Mouse (Mus musculus) forelimb bud, embryonic 11.5 days (tissue): ENCODE data around the gene Pros1.

ENCODE experiments used
- DNase-seq: peaks from one replicate; pipeline ENCODE4 v3.0.0-alpha.2; 2012; ENCODE audit warnings: low read depth, low spot score

Gene Pros1

GRCm38 (mm10) chr16:62854191-62855068 is at the start of gene Pros1:
Gene Pros1, plus strand, starts transcription at chr16:62854307.
- DNase-seq = peak; percentile 43

- DNase-seq = no peak
These were observed 49.5 kb upstream of the Pros1 start for GRCm38 (mm10) chr16:62804621-62805020.

DNA sequence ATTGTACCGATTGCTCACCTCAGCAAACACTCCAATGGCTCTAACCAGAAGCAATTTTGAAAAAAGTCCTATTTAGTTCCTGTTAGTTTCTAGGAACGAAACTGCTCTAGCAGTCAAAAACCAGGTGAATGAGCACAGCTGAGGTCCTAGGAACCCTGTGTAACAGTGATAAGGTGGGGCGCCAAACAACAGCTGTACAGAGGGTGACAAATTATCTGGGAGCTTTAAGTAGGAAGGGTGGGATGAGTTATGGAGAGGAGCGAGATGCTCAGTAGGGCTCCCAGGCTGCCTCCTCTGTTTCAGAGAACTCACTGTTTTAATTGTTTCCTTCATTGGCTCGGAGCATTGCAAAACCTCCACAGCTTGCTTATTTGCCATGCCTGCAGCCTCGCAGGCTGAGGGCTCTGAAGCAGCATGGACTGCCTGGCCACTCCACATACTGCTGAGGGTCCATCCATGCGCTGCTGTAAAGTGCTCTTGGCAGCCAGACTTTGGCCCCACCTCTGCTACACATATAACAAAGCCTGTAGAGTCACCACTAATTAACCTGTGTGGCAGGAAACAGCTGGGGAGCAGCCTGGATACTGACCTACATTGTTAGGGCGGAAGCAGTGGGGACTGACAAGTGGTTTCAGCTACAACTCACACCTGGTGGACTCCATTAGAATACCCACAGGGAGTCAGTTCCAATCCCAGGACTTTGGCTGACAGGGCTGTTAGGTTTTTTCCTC is 46.7 kb upstream of the Pros1 start:
- DNase-seq = peak; percentile 52

GRCm38 (mm10) chr16:62810855-62811254 is 43.3 kb upstream of the Pros1 start:
- DNase-seq = no peak

GRCm38 (mm10) chr16:62813790-62814189 is 40.3 kb upstream of the Pros1 start:
- DNase-seq = no peak

DNA sequence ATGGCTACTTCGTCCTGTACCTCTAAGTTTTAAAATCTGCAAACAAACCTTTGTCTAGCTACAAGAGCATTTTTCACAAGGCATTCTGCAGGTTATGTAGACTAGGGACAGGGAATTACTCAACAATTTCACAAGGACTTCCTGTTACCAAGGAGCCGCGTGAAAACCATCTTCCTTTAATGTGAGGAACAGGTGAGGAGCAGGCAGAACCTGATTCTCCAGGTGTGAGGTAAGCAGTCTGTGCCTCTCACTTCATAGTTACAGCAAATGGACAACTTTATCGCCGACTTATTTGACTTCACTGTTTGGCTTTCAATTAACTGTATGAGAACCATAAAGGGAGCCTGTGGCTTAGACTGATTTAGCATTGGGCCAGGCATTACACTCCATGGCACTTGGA is 39.6 kb upstream of the Pros1 start, which contains the start of gene Stx19:
Gene Stx19 (plus strand): TSS at position 186 of the 400 bp plus-strand sequence.
- no peak for DNase-seq

DNA sequence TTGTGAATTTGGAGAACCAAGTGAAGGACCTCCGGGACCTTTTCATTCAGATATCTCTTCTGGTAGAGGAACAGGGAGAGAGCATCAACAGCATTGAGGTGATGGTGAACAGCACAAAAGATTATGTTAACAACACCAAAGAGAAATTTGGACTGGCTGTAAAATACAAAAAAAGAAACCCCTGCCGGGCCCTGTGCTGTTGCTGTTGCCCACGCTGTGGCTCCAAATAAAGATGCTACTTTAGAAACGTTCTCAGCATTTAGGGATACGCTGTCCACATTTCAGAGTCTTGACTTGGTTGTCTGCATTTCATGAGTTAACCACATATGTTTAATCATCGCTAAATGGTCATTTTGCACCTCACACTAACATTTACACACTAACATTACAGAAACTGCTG is 31.6 kb upstream of the Pros1 start:
- DNase-seq = no peak

GRCm38 (mm10) chr16:62826156-62827001 is 27.7 kb upstream of the Pros1 start:
- peak; percentile 55 for DNase-seq

DNA sequence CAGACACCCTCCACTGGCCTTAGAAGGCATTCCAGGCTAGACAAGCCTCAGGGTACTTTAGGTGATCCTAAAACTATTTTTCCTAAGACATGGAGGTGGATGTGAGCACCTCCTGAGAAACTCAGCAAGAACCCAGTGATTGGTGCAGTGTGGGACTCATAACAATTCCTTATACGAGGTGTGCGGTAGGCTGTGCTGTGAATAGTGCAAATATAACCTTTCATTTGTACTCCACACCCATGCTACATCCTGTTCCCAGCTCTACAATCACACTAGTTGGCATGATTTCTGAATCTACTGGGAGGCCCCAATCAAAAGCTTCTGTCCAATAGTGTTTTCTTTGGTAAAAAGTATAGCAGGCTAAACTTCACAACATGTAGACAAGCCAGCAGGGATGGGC is 22.1 kb upstream of the Pros1 start:
- DNase-seq = no peak

GRCm38 (mm10) chr16:62832481-62832880 is 21.6 kb upstream of the Pros1 start:
- DNase-seq = peak; percentile 59

DNA sequence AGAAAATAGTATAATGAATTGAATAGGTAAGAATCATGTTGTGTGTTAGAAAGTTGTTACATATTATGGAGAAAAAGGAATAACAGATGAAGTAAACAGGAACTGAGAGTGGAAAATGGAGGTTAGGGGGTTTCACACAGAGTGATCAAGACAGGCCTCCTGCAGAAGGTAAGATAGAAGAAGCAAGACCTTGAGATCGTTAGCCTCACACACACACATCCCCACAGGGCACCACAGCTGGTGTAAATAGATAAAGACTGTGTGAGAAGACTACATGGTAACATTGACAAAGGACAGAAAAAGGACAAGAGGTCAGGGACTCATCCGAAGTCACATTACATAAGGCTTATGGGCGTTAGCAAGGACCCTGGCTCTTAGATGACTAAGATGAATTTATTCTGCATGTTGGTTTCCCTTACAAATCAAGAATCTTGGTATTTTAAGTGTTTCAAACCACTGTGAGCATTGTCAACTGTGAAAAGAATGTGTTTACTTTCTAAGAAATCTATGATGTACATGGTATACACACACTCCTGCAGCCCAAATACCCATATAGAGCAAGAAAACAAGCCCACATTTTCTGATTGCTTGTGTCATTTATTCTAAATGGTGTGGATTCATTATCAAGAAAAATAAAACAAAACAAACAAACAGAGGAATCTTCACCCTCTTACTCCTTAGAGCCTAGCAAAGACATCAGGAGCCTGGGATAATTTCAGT is 19.9 kb upstream of the Pros1 start:
- DNase-seq = no peak

- DNase-seq = no peak
These were observed 8.8 kb upstream of the Pros1 start for GRCm38 (mm10) chr16:62845341-62845740.

GRCm38 (mm10) chr16:62846498-62847312 is 7.4 kb upstream of the Pros1 start, which contains the start of gene Arl13b:
Gene Arl13b, minus strand, starts transcription at chr16:62847040.
- DNase-seq = peak; percentile 97

DNA sequence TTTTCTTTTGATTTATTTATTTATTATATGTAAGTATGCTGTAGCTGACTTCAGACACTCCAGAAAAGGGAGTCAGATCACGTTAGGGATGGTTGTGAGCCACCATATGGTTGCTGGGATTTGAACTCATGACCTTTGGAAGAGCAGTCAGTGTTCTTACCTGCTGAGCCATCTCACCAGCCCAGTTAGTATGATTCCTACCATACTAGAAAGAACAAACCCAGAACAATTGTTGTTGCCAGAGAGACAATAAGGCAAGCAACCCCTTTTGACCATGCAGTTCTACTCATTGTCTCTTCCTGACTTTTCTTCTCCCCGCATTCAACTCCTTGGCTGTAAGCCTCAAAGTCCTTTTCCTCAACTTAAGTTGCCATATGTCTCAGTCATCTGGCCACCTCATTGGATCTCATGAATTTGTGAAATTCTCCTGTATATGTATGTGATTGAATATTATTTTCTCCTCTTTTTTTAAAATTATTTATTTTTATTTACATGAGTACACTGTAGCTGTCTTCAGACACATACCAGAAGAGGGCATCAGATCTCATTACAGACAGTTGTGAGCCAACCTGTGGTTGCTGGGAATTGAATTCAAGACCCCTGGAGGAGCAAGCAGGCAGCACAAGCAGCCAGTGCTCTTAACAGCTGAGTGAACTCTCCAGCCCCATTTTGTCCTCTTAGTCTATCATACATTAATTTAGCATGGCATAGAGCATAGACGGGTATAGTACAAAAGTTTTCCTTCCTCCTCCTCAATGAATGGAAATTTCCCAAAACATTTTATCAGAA is 1.4 kb upstream of the Pros1 start:
- no peak for DNase-seq

GRCm38 (mm10) chr16:62853611-62854126 is 438 bp upstream of the Pros1 start:
- DNase-seq = no peak

GRCm38 (mm10) chr16:62855385-62855784 is 1.3 kb downstream of the Pros1 start:
- no peak for DNase-seq

GRCm38 (mm10) chr16:62856273-62856672 is 2.2 kb downstream of the Pros1 start:
- DNase-seq = no peak

DNA sequence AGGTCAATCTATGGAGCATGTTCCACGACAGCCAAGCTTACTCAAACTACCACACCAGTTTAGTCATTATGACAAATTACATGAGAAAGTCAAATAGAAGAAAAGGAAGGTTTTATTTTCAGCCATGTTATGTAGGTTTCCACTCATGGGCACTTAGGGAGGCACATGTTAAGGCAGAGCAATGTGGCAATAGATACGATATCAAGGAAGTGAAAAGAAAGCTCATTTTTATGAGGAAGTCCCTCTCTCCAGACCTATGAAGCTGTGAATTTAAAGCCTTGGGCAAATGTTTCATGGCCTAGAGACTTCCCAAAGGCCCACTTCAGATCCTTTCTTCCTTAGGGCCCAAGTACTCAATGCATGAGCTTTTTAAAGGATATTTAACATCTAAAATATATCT is 3.4 kb downstream of the Pros1 start:
- no peak for DNase-seq

- DNase-seq = no peak
These were observed 3.9 kb downstream of the Pros1 start for GRCm38 (mm10) chr16:62858018-62858417.
